Comparison of ENCODE assay signal across 12 mouse cellular contexts in the genomic region with DNA sequence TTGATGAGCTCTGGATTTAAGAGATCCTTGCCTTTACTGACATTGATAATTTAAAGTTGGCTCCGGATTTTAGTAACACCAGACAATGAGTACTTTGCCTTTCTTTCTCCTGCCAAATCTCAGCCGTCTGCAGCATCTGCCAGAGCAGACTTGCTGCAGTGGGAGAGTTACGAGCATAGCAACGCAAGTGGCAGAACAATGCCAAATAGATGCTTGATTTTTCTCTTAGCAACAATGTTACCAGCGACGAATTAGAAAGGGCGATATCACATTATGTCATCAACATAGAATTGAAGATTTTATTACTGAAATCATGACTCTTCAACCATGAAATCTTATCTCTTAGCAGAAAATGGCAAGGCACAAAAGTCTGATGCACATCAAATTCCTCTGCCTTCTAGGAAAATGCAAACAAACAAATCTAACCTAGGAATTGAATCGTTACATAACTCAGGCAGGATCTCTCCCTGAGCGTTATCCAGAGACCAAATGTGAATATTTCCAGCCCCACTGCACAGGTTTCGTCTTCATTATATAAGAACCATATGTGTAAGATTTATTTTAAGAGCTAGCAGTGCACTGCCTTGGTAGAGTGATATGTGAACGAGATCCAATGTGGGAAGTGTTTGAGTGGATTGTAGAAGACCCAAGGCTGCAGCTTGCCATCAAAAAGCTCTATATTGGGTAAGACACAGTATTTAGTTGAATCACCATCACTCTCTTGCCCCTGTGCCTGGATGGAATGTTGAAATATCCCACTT.
A peak's percentile ranks its signal among the peaks of the same experiment; 100 is the strongest.
DNase-seq lines count a peak whose midpoint lies in the region; ATAC-seq and TF ChIP-seq lines count a peak whose summit lies in the region.
"Had no signal": no experiment of that assay in that cellular context is flagged by ENCODE, and none has a peak within 500 bp of the region (broad histone marks: within the 10 kb centered on the region; RNA-seq: fewer than 3 reads in every experiment).

No protein-coding gene starts in this region.

- H3K27me3 ChIP-seq in forebrain, embryonic 13.5 days, result no peaks in the 10 kb centered on the region
- H3K27me3 ChIP-seq in forebrain, embryonic 10.5 days (ENCODE audit: poor library complexity, severe bottlenecking), result no peaks in the 10 kb centered on the region
- H3K27me3 ChIP-seq in intestine, postnatal 0 days (replicated peaks; ENCODE audit: control insufficient read depth, insufficient read depth, low read length), result no peaks in the 10 kb centered on the region
- H3K27me3 ChIP-seq: embryonic facial prominence, embryonic 15.5 days; intestine, embryonic 15.5 days; limb, embryonic 13.5 days; neural tube, embryonic 12.5 days had no signal

- H3K9ac ChIP-seq in forebrain, embryonic 13.5 days, result no peak overlapping the region
- no peak overlapping the region for H3K9ac ChIP-seq in intestine, postnatal 0 days (ENCODE audit: low read depth, low read length)
- H3K9ac ChIP-seq: embryonic facial prominence, embryonic 15.5 days; intestine, embryonic 15.5 days; limb, embryonic 13.5 days; neural tube, embryonic 12.5 days had no signal

- TF ChIP-seq POLR2A in cortical plate, adult 2 months (IDR thresholded peaks at IDR 0.05; ENCODE audit: extremely low read depth, insufficient read depth, low read length), result no peak

- H3K4me2 ChIP-seq in forebrain, embryonic 13.5 days, result no peak overlapping the region
- no peak overlapping the region for H3K4me2 ChIP-seq in intestine, postnatal 0 days (replicated peaks; ENCODE audit: low read depth)
- H3K4me2 ChIP-seq: embryonic facial prominence, embryonic 15.5 days; intestine, embryonic 15.5 days; limb, embryonic 13.5 days; neural tube, embryonic 12.5 days had no signal

- no peaks in the 10 kb centered on the region for H3K9me3 ChIP-seq in forebrain, embryonic 13.5 days (replicated peaks)
- no peaks in the 10 kb centered on the region for H3K9me3 ChIP-seq in forebrain, embryonic 10.5 days
- H3K9me3 ChIP-seq in intestine, postnatal 0 days (ENCODE audit: control insufficient read depth), result no peaks in the 10 kb centered on the region
- H3K9me3 ChIP-seq: embryonic facial prominence, embryonic 15.5 days; intestine, embryonic 15.5 days; limb, embryonic 13.5 days; neural tube, embryonic 12.5 days had no signal

- 62% methylated on average over 11 of the region's 11 CpGs for WGBS in forebrain, embryonic 13.5 days
- 84% methylated on average over 11 of the region's 11 CpGs for WGBS in forebrain, embryonic 10.5 days
- WGBS in intestine, postnatal 0 days, result 71% methylated on average over 11 of the region's 11 CpGs

- peak; percentile 83; the same call in 1 of the 2 replicates for ATAC-seq in forebrain, embryonic 13.5 days
- no peak for ATAC-seq in intestine, postnatal 0 days
- ATAC-seq: intestine, embryonic 15.5 days had no signal

- 0 out of 2 replicates have a peak, but pooled peaks cover 5% of the 10 kb centered on the region for H3K4me1 ChIP-seq in forebrain, embryonic 13.5 days
- no peaks in the 10 kb centered on the region for H3K4me1 ChIP-seq in forebrain, embryonic 10.5 days
- H3K4me1 ChIP-seq in cortical plate, adult 2 months (ENCODE audit: control insufficient read depth, insufficient read depth, low read length), result peaks cover 4% of the 10 kb centered on the region
- no peaks in the 10 kb centered on the region for H3K4me1 ChIP-seq in intestine, postnatal 0 days (replicated peaks; ENCODE audit: control insufficient read depth, insufficient read depth, low read length)
- H3K4me1 ChIP-seq: embryonic facial prominence, embryonic 15.5 days; intestine, embryonic 15.5 days; limb, embryonic 13.5 days; neural tube, embryonic 12.5 days had no signal

- H3K36me3 ChIP-seq in forebrain, embryonic 13.5 days (ENCODE audit: poor library complexity, severe bottlenecking), result no peaks in the 10 kb centered on the region
- no peaks in the 10 kb centered on the region for H3K36me3 ChIP-seq in forebrain, embryonic 10.5 days (replicated peaks)
- H3K36me3 ChIP-seq in intestine, postnatal 0 days (ENCODE audit: control insufficient read depth, insufficient read depth), result no peaks in the 10 kb centered on the region
- H3K36me3 ChIP-seq: embryonic facial prominence, embryonic 15.5 days; intestine, embryonic 15.5 days; limb, embryonic 13.5 days; neural tube, embryonic 12.5 days had no signal

- 0 out of 2 replicates have a peak overlapping the region, but pooled peaks have one; percentile 45 for H3K27ac ChIP-seq in forebrain, embryonic 13.5 days
- H3K27ac ChIP-seq in forebrain, embryonic 10.5 days, result no peak overlapping the region
- H3K27ac ChIP-seq in cortical plate, adult 2 months (ENCODE audit: insufficient read depth, low read length), result peak overlapping the region; percentile 6
- H3K27ac ChIP-seq in gastrocnemius, adult 2 months, result no peak overlapping the region
- no peak overlapping the region for H3K27ac ChIP-seq in intestine, postnatal 0 days (ENCODE audit: low read depth, low read length)
- H3K27ac ChIP-seq: embryonic facial prominence, embryonic 15.5 days; intestine, embryonic 15.5 days; limb, embryonic 13.5 days; neural tube, embryonic 12.5 days had no signal

- no peak overlapping the region for H3K4me3 ChIP-seq in forebrain, embryonic 13.5 days
- no peak overlapping the region for H3K4me3 ChIP-seq in forebrain, embryonic 10.5 days
- H3K4me3 ChIP-seq in cortical plate, adult 2 months (ENCODE audit: insufficient read depth, low read length), result no peak overlapping the region
- no peak overlapping the region for H3K4me3 ChIP-seq in gastrocnemius, adult 2 months
- no peak overlapping the region for H3K4me3 ChIP-seq in intestine, postnatal 0 days (ENCODE audit: low read depth, low read length)
- H3K4me3 ChIP-seq: embryonic facial prominence, embryonic 15.5 days; intestine, embryonic 15.5 days; limb, embryonic 13.5 days; neural tube, embryonic 12.5 days had no signal

- TF ChIP-seq CTCF in cortical plate, adult 2 months (IDR thresholded peaks at IDR 0.05; ENCODE audit: extremely low read depth, insufficient read depth, low read length), result no peak
- no peak for TF ChIP-seq CTCF in gastrocnemius, adult 2 months (IDR thresholded peaks at IDR 0.05)
- no peak for TF ChIP-seq CTCF in intestine, postnatal 0 days (IDR thresholded peaks at IDR 0.05; ENCODE audit: low read depth)

- no peak for DNase-seq in forebrain, embryonic 10.5 days (ENCODE audit: extremely low spot score, low spot score)
- peak; percentile 87 for DNase-seq in brain, adult 2 months (ENCODE audit: low read depth, low spot score)
- peak; percentile 69 to 93 for DNase-seq in left cerebral cortex, postnatal 25 days (ENCODE audit: low spot score in 2 of 2)
- DNase-seq in spleen, postnatal 36 days (ENCODE audit: low spot score in 2 of 2), result no peak
- no peak for DNase-seq in gastrocnemius, adult 2 months

- intact Hi-C loops in left cerebral cortex, postnatal 25 days (cut with DNase I), result loop anchor here (1.0 to 5.0 kb wide), 4 partner anchors 14 to 79 kb away; no protein-coding TSS in a partner anchor
- intact Hi-C loops in gastrocnemius, adult 2 months (cut with DNase I), result no loop called here

Comparison
In these comparisons a context has a peak if more than half of its experiments do, and no peak if none do; other contexts are left out.
1. H3K27ac ChIP-seq: peak in forebrain, embryonic 13.5 days (single experiment) and cortical plate, adult 2 months (single experiment); none in forebrain, embryonic 10.5 days (single experiment), gastrocnemius, adult 2 months (single experiment) and intestine, postnatal 0 days (single experiment).
2. DNase-seq: peak in brain, adult 2 months (single experiment) and left cerebral cortex, postnatal 25 days (2 of 2); none in forebrain, embryonic 10.5 days (single experiment), spleen, postnatal 36 days (0 of 2) and gastrocnemius, adult 2 months (single experiment).